Comparison of ENCODE assay signal across 10 mouse cellular contexts in the genomic region with DNA sequence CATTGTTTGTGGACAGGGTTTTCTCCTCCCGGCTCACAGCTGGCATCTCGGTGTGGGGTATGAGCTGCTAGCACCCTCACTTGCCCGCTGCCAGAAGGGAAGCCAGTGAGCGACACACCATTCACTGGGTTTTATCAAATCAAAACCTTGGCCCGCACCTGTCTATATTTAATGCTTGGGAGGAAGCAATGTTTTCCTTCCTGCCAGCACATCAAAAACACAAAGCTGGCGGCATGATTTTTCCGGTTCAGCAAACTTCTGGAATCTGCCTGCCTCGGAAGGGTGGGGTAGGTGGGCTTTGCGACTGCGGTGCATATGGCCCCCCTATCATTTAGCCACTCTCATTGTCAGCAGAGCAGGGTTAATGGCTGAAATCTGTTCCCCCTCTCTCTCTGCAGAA.
DNase-seq lines count a peak whose midpoint lies in the region; ATAC-seq and TF ChIP-seq lines count a peak whose summit lies in the region.
"Had no signal": no experiment of that assay in that cellular context is flagged by ENCODE, and none has a peak within 500 bp of the region (broad histone marks: within the 10 kb centered on the region; RNA-seq: fewer than 3 reads in every experiment).

No protein-coding gene starts in this region.

- 59% methylated on average over 10 of the region's 10 CpGs for WGBS in heart, embryonic 15.5 days
- 24% methylated on average over 10 of the region's 10 CpGs for WGBS in embryonic facial prominence, embryonic 12.5 days
- 54% methylated on average over 10 of the region's 10 CpGs for WGBS in lung, postnatal 0 days
- WGBS in liver, embryonic 11.5 days = 84% methylated on average over 10 of the region's 10 CpGs

- H3K36me3 ChIP-seq in heart, embryonic 15.5 days = no peaks in the 10 kb centered on the region
- no peaks in the 10 kb centered on the region for H3K36me3 ChIP-seq in embryonic facial prominence, embryonic 12.5 days
- no peaks in the 10 kb centered on the region for H3K36me3 ChIP-seq in lung, postnatal 0 days (ENCODE audit: insufficient read depth, low read length)
- H3K36me3 ChIP-seq in liver, embryonic 11.5 days (ENCODE audit: control insufficient read depth, insufficient read depth, low read length) = no peaks in the 10 kb centered on the region

- peak; percentile 72 for TF ChIP-seq EP300 in lung, postnatal 0 days (IDR thresholded peaks at IDR 0.05)

- H3K9me3 ChIP-seq in heart, embryonic 15.5 days (replicated peaks) = no peaks in the 10 kb centered on the region
- no peaks in the 10 kb centered on the region for H3K9me3 ChIP-seq in embryonic facial prominence, embryonic 12.5 days
- H3K9me3 ChIP-seq in lung, postnatal 0 days (ENCODE audit: low read length) = no peaks in the 10 kb centered on the region
- no peaks in the 10 kb centered on the region for H3K9me3 ChIP-seq in liver, embryonic 11.5 days (ENCODE audit: control insufficient read depth, low read length)

- H3K4me2 ChIP-seq in heart, embryonic 15.5 days = no peak overlapping the region
- no peak overlapping the region for H3K4me2 ChIP-seq in embryonic facial prominence, embryonic 12.5 days (replicated peaks)
- no peak overlapping the region for H3K4me2 ChIP-seq in lung, postnatal 0 days (replicated peaks; ENCODE audit: low read depth, low read length)
- H3K4me2 ChIP-seq in liver, embryonic 11.5 days = no peak overlapping the region

- no peak for DNase-seq in heart, postnatal 4 days
- DNase-seq in heart, postnatal 25 days (ENCODE audit: low spot score) = peak; percentile 19
- peak; percentile 10 for DNase-seq in lung, postnatal 0 days (ENCODE audit: low spot score)
- no peak for DNase-seq in liver, embryonic 11.5 days (ENCODE audit: low spot score)
- no peak for DNase-seq in spleen, postnatal 14 days (ENCODE audit: low spot score in 2 of 2)
- DNase-seq: thymus, postnatal 14 days had no signal

- intact Hi-C loops in heart, postnatal 25 days (cut with DNase I) = no loop called here

- 0 out of 2 replicates have a peak overlapping the region, but pooled peaks have one; percentile 40 for H3K27ac ChIP-seq in heart, embryonic 15.5 days
- peak overlapping the region; percentile 47; the same call in 1 of the 2 replicates for H3K27ac ChIP-seq in embryonic facial prominence, embryonic 12.5 days
- no peak overlapping the region for H3K27ac ChIP-seq in lung, postnatal 0 days (ENCODE audit: low read length)
- H3K27ac ChIP-seq in liver, embryonic 11.5 days (ENCODE audit: low read depth, low read length) = no peak overlapping the region

- peaks cover 34% of the 10 kb centered on the region for H3K4me1 ChIP-seq in heart, embryonic 15.5 days (replicated peaks)
- peaks cover 23% of the 10 kb centered on the region for H3K4me1 ChIP-seq in embryonic facial prominence, embryonic 12.5 days
- no peaks in the 10 kb centered on the region for H3K4me1 ChIP-seq in lung, postnatal 0 days (ENCODE audit: insufficient read depth, low read depth, low read length)
- peaks cover 7% of the 10 kb centered on the region; the same call in 1 of the 2 replicates for H3K4me1 ChIP-seq in liver, embryonic 11.5 days (replicated peaks; ENCODE audit: control insufficient read depth, insufficient read depth, low read length)

- no peak overlapping the region for H3K9ac ChIP-seq in heart, embryonic 15.5 days
- no peak overlapping the region for H3K9ac ChIP-seq in embryonic facial prominence, embryonic 12.5 days
- H3K9ac ChIP-seq in lung, postnatal 0 days (replicated peaks; ENCODE audit: low read depth) = no peak overlapping the region
- H3K9ac ChIP-seq in liver, embryonic 11.5 days (ENCODE audit: low read depth, low read length) = no peak overlapping the region

- no peak for TF ChIP-seq CTCF in lung, postnatal 0 days (IDR thresholded peaks at IDR 0.05)

- H3K27me3 ChIP-seq in heart, embryonic 15.5 days = no peaks in the 10 kb centered on the region
- H3K27me3 ChIP-seq in embryonic facial prominence, embryonic 12.5 days = no peaks in the 10 kb centered on the region
- no peaks in the 10 kb centered on the region; the same call in 1 of the 2 replicates for H3K27me3 ChIP-seq in lung, postnatal 0 days (replicated peaks; ENCODE audit: insufficient read depth, low read length)
- H3K27me3 ChIP-seq in liver, embryonic 11.5 days (replicated peaks; ENCODE audit: control insufficient read depth, insufficient read depth, low read length) = no peaks in the 10 kb centered on the region

- H3K4me3 ChIP-seq in heart, embryonic 15.5 days = no peak overlapping the region
- no peak overlapping the region for H3K4me3 ChIP-seq in embryonic facial prominence, embryonic 12.5 days
- no peak overlapping the region for H3K4me3 ChIP-seq in lung, postnatal 0 days (ENCODE audit: low read depth, low read length)
- no peak overlapping the region for H3K4me3 ChIP-seq in liver, embryonic 11.5 days (ENCODE audit: low read depth, low read length)

- no peak for ATAC-seq in heart, embryonic 15.5 days (replicated peaks; ENCODE audit: insufficient number of reproducible peaks, insufficient read depth, low FRiP score, low read depth)
- ATAC-seq in embryonic facial prominence, embryonic 12.5 days (ENCODE audit: insufficient number of reproducible peaks, insufficient read depth, low FRiP score, low TSS enrichment) = no peak
- ATAC-seq in lung, postnatal 0 days = peak; percentile 52
- ATAC-seq in liver, embryonic 11.5 days (replicated peaks; ENCODE audit: low FRiP score) = no peak
- no peak for ATAC-seq in CD4-positive, CD25-positive, alpha-beta regulatory T cell, adult 4 months
- ATAC-seq: activated CD4-positive, CD25-positive, alpha-beta regulatory T cell, adult 4 months had no signal

Comparison
In these comparisons a context has a peak if more than half of its experiments do, and no peak if none do; other contexts are left out.
1. DNase-seq: peak in heart, postnatal 25 days (single experiment) and lung, postnatal 0 days (single experiment); none in heart, postnatal 4 days (single experiment), liver, embryonic 11.5 days (single experiment) and spleen, postnatal 14 days (0 of 2).
2. H3K27ac ChIP-seq: peak in heart, embryonic 15.5 days (single experiment) and embryonic facial prominence, embryonic 12.5 days (single experiment); none in lung, postnatal 0 days (single experiment) and liver, embryonic 11.5 days (single experiment).